Mouse (Mus musculus) midbrain, embryonic 14.5 days (tissue): ENCODE measurements around the gene Rnf216. TPM values are rescaled to one million over a fixed set of nuclear protein-coding genes. Genes with fewer than 3 reads are reported as not detected.

ENCODE experiments used
- ATAC-seq: fragments of 200-750 bp; cut with Nextera tagmentation; 2 replicates; pipeline ENCODE4 v1.8.0; 2017; ENCODE audit warnings: moderate number of reproducible peaks, moderate library complexity; ENCODE audit not compliant: low FRiP score, low TSS enrichment
- DNase-seq: peaks from one replicate; pipeline ENCODE4 v3.0.0-alpha.2; 2015
- H3K27ac ChIP-seq: fragments of 300-500 bp; sonication (generic); replicated peaks from 2 replicates; pipeline ENCODE4 v1.5.1; 2014; ENCODE audit warnings: mild to moderate bottlenecking, low read depth, low read length, moderate library complexity
- H3K27me3 ChIP-seq: fragments of 300-500 bp; sonication (generic); 2 replicates; pipeline ENCODE4 v1.6.1; 2014; ENCODE audit warnings: low read length, control low read depth, mixed read lengths; ENCODE audit not compliant: control insufficient read depth, insufficient read depth
- H3K36me3 ChIP-seq: fragments of 300-500 bp; sonication (generic); 2 replicates; pipeline ENCODE4 v1.6.1; 2014; ENCODE audit warnings: low read length, control low read depth; ENCODE audit not compliant: control insufficient read depth, insufficient read depth
- H3K4me1 ChIP-seq: fragments of 300-500 bp; sonication (generic); 2 replicates; pipeline ENCODE4 v1.6.1; 2014; ENCODE audit warnings: mild to moderate bottlenecking, antibody characterized with exemption, low read length, control low read depth; ENCODE audit not compliant: control insufficient read depth, insufficient read depth
- H3K4me2 ChIP-seq: fragments of 300-500 bp; sonication (generic); 2 replicates; pipeline ENCODE4 v1.6.1; 2014; ENCODE audit warnings: mild to moderate bottlenecking, low read length, moderate library complexity
- H3K4me3 ChIP-seq: fragments of 300-500 bp; sonication (generic); replicated peaks from 2 replicates; pipeline ENCODE4 v1.5.1; 2014; ENCODE audit warnings: low read depth, low read length
- H3K9ac ChIP-seq: fragments of 300-500 bp; sonication (generic); replicated peaks from 2 replicates; pipeline ENCODE4 v1.6.1; 2014; ENCODE audit warnings: mild to moderate bottlenecking, low read length, moderate library complexity
- H3K9me3 ChIP-seq: fragments of 300-500 bp; sonication (generic); 2 replicates; pipeline ENCODE4 v1.6.1; 2016; ENCODE audit warnings: low read length, control low read depth, mixed read lengths; ENCODE audit not compliant: control insufficient read depth
- WGBS: fragments of 180-500 bp; shearing (Covaris S2); extraction: QIAGEN DNeasy Blood & Tissue Kit; methylation state at CpG from one replicate; pipeline ENCODE4 v1.1.7; 2014; 5-methylcytosine and 5-hydroxymethylcytosine counted together
- polyA plus RNA-seq: library from polyadenylated mRNA; unstranded; fragments of >200 nt; fragmentation: Nextera tagmentation; extraction: Ambion mirVana; gene quantifications from 2 replicates; pipeline ENCODE4 v1.2.1, GENCODE M21; 2014

Rnf216 gene
- polyA plus RNA-seq, 1 experiment from 2014 or later, result 32.1 TPM

DNA sequence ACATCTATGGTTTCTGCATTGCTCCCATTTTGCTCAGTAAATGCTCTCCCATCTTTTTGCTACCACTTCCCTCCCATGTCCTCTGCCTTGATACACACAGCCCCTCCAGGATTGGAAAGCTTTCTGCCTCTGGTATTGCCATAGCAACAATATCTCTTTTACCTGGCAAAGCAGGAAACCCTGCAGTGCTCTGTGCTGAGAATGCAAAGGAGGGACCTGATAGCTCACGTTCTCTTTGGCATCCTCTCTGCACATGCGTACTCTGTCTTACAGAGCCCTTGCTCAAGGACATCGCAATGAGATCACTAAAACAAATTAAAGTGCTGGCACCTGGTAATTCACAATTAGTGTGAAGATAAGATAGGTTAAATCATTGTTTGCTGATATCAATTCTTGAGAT lies 51.3 kb downstream of the Rnf216 start:
- Histone ChIP-seq H3K9ac (no peak overlapping the region), H3K36me3 (peaks cover 32% of the 10 kb centered on the region), H3K4me2 (no peak overlapping the region), H3K27ac (peak overlapping the region; percentile 83), H3K27me3 (no peaks in the 10 kb centered on the region), H3K9me3 (no peaks in the 10 kb centered on the region), H3K4me3 (no peak overlapping the region), H3K4me1 (no peaks in the 10 kb centered on the region; the same call in 1 of the 2 replicates)
- ATAC-seq (no peak; the same call in 1 of the 2 replicates), DNase-seq (peak; percentile 81)
- 27% methylated on average over 3 of the region's 3 CpGs for WGBS

DNA sequence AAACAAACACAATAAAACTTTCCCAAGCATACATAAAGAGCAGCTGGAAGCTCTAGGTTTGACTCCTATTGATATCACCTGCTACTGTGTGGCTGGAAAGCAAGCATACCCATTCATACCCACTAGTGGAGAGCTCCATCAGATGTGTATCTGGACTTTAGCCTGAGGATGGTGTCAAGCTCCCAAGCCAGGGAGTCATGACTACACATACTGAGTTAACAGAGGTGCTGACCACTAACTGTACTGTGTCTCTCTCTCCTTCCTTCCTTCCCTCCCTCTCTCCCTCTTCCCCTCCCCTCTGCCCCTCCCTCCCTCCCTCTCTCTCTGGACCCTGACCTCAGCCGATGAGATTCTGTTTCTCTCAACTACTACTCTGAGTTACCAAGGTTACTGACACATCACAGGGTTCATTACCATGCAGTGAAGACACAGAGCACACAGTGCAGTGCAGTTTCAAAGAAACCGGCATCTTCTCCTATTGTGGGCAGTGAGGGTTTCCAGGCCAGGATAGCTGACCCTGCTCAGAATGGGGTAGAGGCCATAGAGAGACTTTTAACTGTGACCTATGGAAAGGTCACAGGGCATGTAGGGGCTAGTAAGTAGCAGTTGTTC lies 51.9 kb downstream of the Rnf216 start:
- Histone ChIP-seq H3K4me1 (no peaks in the 10 kb centered on the region; the same call in 1 of the 2 replicates), H3K9me3 (no peaks in the 10 kb centered on the region), H3K27me3 (no peaks in the 10 kb centered on the region), H3K36me3 (peaks cover 32% of the 10 kb centered on the region), H3K4me3 (no peak overlapping the region), H3K27ac (peak overlapping the region; percentile 83), H3K4me2 (no peak overlapping the region), H3K9ac (no peak overlapping the region)
- DNase-seq, result peak; percentile 42
- no peak for ATAC-seq
- 5% methylated on average over 2 of the region's 2 CpGs for WGBS

DNA sequence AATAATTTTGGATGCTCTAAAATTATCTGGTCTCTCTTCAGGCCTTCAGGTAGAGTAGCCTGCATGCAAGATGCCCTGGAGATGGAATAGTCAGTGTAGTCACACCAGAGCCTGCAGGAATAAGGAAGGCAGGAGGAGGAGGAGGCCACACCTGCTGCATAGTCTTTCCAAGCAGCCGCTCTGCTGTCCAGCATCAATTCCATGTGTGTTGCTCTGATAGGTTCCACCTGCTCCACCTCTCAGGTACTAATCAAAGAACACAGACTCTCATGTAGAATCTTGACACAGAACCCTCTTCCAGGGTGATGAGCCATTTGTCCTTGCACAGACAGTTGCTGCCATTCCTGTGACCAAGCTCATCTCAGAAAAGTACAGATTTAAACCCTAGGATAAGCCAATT lies 52.8 kb downstream of the Rnf216 start:
- H3K9ac ChIP-seq, result no peak overlapping the region
- ATAC-seq, result no peak
- DNase-seq, result no peak
- H3K4me2 ChIP-seq, result no peak overlapping the region
- H3K4me3 ChIP-seq, result no peak overlapping the region
- peaks cover 26% of the 10 kb centered on the region for H3K36me3 ChIP-seq
- H3K27me3 ChIP-seq, result no peaks in the 10 kb centered on the region
- H3K27ac ChIP-seq, result 0 out of 2 replicates have a peak overlapping the region, but pooled peaks have one; percentile 21
- no peaks in the 10 kb centered on the region for H3K9me3 ChIP-seq
- H3K4me1 ChIP-seq, result no peaks in the 10 kb centered on the region; the same call in 1 of the 2 replicates
- WGBS, result 86% methylated on average over 1 of the region's 1 CpGs

DNA sequence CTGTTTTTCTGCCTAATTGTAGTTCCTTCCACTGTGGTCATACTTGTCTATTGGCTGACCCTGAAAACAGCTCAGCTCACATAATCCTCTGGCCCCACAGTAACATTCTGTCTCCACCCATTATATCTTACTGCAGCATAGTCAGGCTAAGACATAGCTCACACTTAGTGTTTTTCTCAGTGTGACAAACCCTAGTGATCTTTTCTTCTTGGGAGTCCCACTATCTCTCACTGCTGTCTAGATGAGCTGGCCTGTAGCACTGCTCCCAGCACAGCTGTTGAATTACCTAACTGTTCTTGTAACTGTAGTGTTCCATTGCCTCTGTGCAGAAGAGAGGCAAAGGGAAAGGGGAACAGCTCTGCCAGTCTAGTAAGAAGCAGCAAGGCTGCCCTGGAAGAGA lies 53.6 kb downstream of the Rnf216 start:
- no peak overlapping the region for H3K27ac ChIP-seq
- H3K27me3 ChIP-seq, result no peaks in the 10 kb centered on the region

DNA sequence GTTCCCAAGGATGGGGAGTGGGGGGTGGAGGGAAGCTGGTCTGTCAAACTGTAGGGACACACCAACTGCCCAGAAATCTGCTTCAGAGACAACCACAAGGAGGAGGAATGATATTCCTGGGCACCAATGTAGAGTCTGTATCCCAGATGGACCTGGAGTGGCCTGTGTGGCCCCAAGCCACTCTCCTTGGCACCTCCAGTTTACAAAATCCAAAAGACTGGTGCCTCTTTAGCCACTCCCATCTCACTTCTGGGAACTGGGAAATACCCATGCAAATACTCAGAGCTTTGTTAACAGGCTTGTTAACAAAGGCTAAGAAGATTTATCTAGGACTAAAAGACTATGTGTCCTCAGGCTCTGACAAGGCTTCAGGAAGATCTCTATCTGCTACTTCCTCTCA lies 54.1 kb downstream of the Rnf216 start:
- Histone ChIP-seq H3K27ac (no peak overlapping the region), H3K4me3 (no peak overlapping the region)
- ATAC-seq, result no peak

More for the DNA sequence above, 53.6 kb downstream of the Rnf216 start:
- H3K4me3 ChIP-seq, result no peak overlapping the region
- no peak overlapping the region for H3K4me2 ChIP-seq
- DNase-seq (no peak), ATAC-seq (no peak)
- peaks cover 18% of the 10 kb centered on the region for H3K36me3 ChIP-seq
- no peaks in the 10 kb centered on the region; the same call in 1 of the 2 replicates for H3K4me1 ChIP-seq
- H3K9me3 ChIP-seq, result no peaks in the 10 kb centered on the region
- H3K9ac ChIP-seq, result no peak overlapping the region

DNA sequence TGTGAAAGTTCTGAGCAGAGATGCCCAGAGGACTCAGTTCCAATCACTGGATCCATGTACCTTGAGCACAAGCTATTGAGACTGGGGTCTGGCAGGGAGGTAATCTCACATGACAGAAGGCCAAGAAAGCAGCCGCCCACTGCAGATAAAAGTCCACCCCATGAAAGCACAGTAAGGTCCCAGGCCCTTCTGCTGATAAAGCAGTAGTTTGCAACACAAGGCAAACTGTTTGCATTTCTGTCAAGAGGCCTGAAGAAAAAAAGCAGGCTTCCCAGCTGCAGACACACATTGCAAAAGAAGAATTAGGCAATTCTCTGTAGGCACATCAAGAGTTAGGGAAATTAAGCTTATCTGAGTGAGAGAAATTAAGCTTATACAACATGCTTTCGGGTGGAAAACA lies 54.6 kb downstream of the Rnf216 start:
- WGBS, result 56% methylated on average over 2 of the region's 2 CpGs
- Histone ChIP-seq H3K27ac (no peak overlapping the region), H3K27me3 (no peaks in the 10 kb centered on the region), H3K4me3 (no peak overlapping the region), H3K9me3 (no peaks in the 10 kb centered on the region), H3K4me2 (no peak overlapping the region), H3K36me3 (peaks cover 12% of the 10 kb centered on the region), H3K4me1 (peaks cover 9% of the 10 kb centered on the region; the same call in 1 of the 2 replicates), H3K9ac (no peak overlapping the region)
- ATAC-seq, result no peak
- DNase-seq, result no peak

More for the DNA sequence above, 54.1 kb downstream of the Rnf216 start:
- no peak for DNase-seq
- Histone ChIP-seq H3K9me3 (no peaks in the 10 kb centered on the region), H3K4me2 (no peak overlapping the region), H3K4me1 (peaks cover 5% of the 10 kb centered on the region; the same call in 1 of the 2 replicates), H3K27me3 (no peaks in the 10 kb centered on the region), H3K9ac (no peak overlapping the region), H3K36me3 (peaks cover 13% of the 10 kb centered on the region)

DNA sequence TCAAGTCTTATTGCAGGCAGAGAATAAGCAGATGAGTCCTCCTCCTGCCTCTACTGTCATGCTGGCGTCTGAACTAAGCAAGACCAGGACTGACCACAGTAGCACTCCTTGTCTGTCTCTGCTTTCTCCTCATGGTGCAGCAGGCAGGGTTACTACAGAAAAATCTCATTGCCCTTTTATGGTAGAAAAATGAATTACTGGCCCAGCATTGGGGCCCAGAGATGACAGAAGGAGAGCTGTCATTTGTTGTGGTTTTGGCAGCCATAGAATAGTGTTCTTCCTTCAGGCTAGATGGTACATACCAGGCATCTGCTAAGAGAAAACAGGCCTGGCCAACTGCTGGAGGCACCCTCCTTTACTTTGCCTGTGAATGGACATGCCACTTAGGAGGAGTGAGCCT lies 55.0 kb downstream of the Rnf216 start:
- no peaks in the 10 kb centered on the region for H3K27me3 ChIP-seq
- no peak for ATAC-seq
- no peak overlapping the region for H3K4me3 ChIP-seq
- H3K9ac ChIP-seq, result no peak overlapping the region
- H3K36me3 ChIP-seq, result peaks cover 8% of the 10 kb centered on the region
- WGBS, result 92% methylated on average over 1 of the region's 1 CpGs
- H3K4me1 ChIP-seq, result peaks cover 12% of the 10 kb centered on the region; the same call in 1 of the 2 replicates
- no peak overlapping the region for H3K4me2 ChIP-seq
- H3K27ac ChIP-seq, result no peak overlapping the region
- no peaks in the 10 kb centered on the region for H3K9me3 ChIP-seq
- no peak for DNase-seq

DNA sequence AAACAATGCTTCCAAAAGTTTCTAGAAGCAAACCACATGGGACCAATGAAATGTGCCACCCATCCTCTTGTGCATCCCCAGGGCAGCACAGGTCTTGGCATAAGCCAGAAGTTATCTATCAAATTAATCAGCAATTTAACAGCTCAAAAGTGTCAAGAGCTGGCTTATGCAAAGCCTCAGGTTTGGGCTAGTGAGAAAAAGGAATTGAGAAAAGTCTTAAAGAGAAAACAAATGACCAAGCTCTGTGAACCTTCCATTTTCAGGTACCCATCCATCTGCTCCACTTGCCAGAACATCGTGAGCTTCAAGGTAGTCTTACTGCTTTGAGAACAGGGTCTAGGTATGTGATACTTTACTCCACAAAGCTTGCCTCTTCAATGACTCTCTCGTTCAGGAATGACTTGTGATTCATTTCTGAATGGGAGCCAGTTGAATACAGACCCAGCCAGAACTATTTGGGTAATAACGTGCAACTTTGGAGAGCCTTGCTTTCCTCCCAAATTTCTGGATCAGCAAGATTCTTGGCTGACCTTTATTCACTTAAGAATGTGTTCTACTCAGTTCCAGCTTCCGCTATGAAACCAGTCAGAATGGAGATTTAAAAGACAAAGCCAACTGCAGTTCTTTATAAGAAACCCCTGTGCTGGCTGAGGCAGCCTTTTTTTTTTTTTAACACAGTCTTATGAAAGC lies 56.5 kb downstream of the Rnf216 start:
- WGBS, result 88% methylated on average over 4 of the region's 4 CpGs
- Histone ChIP-seq H3K36me3 (peaks cover 5% of the 10 kb centered on the region), H3K4me2 (no peak overlapping the region), H3K4me1 (peaks cover 12% of the 10 kb centered on the region; the same call in 1 of the 2 replicates), H3K27ac (no peak overlapping the region), H3K4me3 (no peak overlapping the region), H3K27me3 (no peaks in the 10 kb centered on the region), H3K9me3 (no peaks in the 10 kb centered on the region), H3K9ac (no peak overlapping the region)
- ATAC-seq (no peak), DNase-seq (no peak)
